ENCODE assay signal across 9 mouse cellular contexts in genomic region chr7:28740949-28741348, GRCm38 (mm10). TPM values are rescaled to one million over a fixed set of nuclear protein-coding genes. Genes with fewer than 3 reads are reported as not detected.
DNase-seq lines count a peak whose midpoint lies in the region; ATAC-seq and TF ChIP-seq lines count a peak whose summit lies in the region.
"Had no signal": no experiment of that assay in that cellular context is flagged by ENCODE, and none has a peak within 500 bp of the region (broad histone marks: within the 10 kb centered on the region; RNA-seq: fewer than 3 reads in every experiment).

No protein-coding gene starts in this region.

- WGBS in thymus, adult 2 months, result 31% methylated on average over 9 of the region's 9 CpGs
- 33% methylated on average over 9 of the region's 9 CpGs for WGBS in limb, embryonic 15.5 days

- H3K36me3 ChIP-seq in thymus, adult 2 months (ENCODE audit: control insufficient read depth, insufficient read depth, low read length), result no peaks in the 10 kb centered on the region
- peaks cover 59% of the 10 kb centered on the region for H3K36me3 ChIP-seq in limb, embryonic 15.5 days

- DNase-seq in adrenal gland, adult (ENCODE audit: inconsistent age in 2 of 2, low spot score in 1 of 2), result peak; percentile 44 to 77
- no peak for DNase-seq in adrenal gland, adult 18-20 months (ENCODE audit: low spot score in 2 of 2)
- no peak for DNase-seq in thymus, adult 2 months
- DNase-seq in thymus, postnatal 4 days, result no peak
- DNase-seq in urinary bladder, postnatal 36 days (ENCODE audit: low spot score in 2 of 2), result no peak
- DNase-seq in adrenal gland, postnatal 4 days (ENCODE audit: low spot score in 2 of 2), result no peak
- no peak for DNase-seq in thymus, postnatal 25 days

- peak overlapping the region; percentile 69 for H3K9ac ChIP-seq in limb, embryonic 15.5 days

- peak overlapping the region; percentile 77 for H3K4me2 ChIP-seq in limb, embryonic 15.5 days

- H3K9me3 ChIP-seq in limb, embryonic 15.5 days, result no peaks in the 10 kb centered on the region

- peak overlapping the region; percentile 48; the same call in 1 of the 2 replicates for H3K27ac ChIP-seq in thymus, adult 2 months (ENCODE audit: control insufficient read depth, insufficient read depth, low read length)
- H3K27ac ChIP-seq in limb, embryonic 15.5 days, result peak overlapping the region; percentile 78

- peak overlapping the region; percentile 64 for H3K4me3 ChIP-seq in thymus, adult 2 months (ENCODE audit: control insufficient read depth, insufficient read depth, low read length)
- H3K4me3 ChIP-seq in limb, embryonic 15.5 days, result peak overlapping the region; percentile 79

- no peak for ATAC-seq in limb, embryonic 15.5 days (ENCODE audit: insufficient number of reproducible peaks, low FRiP score, low TSS enrichment, low read depth)

- no peak for TF ChIP-seq POLR2A in thymus, adult 2 months (IDR thresholded peaks at IDR 0.05; ENCODE audit: control insufficient read depth, extremely low read depth, insufficient read depth, low read length, poor library complexity)

- no peaks in the 10 kb centered on the region for H3K27me3 ChIP-seq in thymus, adult 2 months (ENCODE audit: control insufficient read depth, insufficient read depth, low read length)
- H3K27me3 ChIP-seq in limb, embryonic 15.5 days, result no peaks in the 10 kb centered on the region

- peaks cover 5% of the 10 kb centered on the region for H3K4me1 ChIP-seq in thymus, adult 2 months (replicated peaks; ENCODE audit: control insufficient read depth, insufficient read depth, low read length)
- H3K4me1 ChIP-seq in limb, embryonic 15.5 days, result peaks cover 17% of the 10 kb centered on the region

- TF ChIP-seq CTCF in thymus, adult 2 months (IDR thresholded peaks at IDR 0.05; ENCODE audit: borderline replicate concordance, control insufficient read depth, extremely low read depth, insufficient read depth, low read length, poor library complexity), result no peak

RNA-seq across cellular contexts. Expression of gene Mrps12, which starts 0.7 kb away (rescaled TPM):
- total RNA-seq in adrenal gland, adult 18-20 months (2021), result 10 to 100 TPM; 72.4 to 79.4 TPM
- 74.4 and 84.5 TPM in 2 replicates for polyA plus RNA-seq in thymus, adult 2 months (2012; rRNA removed)
- polyA plus RNA-seq in limb, embryonic 15.5 days (2015; fragmentation: Nextera tagmentation; extraction: Ambion mirVana), result 112 and 125 TPM in 2 replicates
- 10 to 100 TPM; 59.7 to 63.5 TPM for total RNA-seq in adrenal gland, postnatal 4 days (2021)

RNA-seq across cellular contexts. Expression of gene Sars2, which starts 0.8 kb away (rescaled TPM):
- 10 to 100 TPM; 15.6 to 17.2 TPM for total RNA-seq in adrenal gland, adult 18-20 months (2021)
- 63.2 and 63.9 TPM in 2 replicates for polyA plus RNA-seq in thymus, adult 2 months (2012; rRNA removed)
- 20.1 and 24.1 TPM in 2 replicates for polyA plus RNA-seq in limb, embryonic 15.5 days (2015; fragmentation: Nextera tagmentation; extraction: Ambion mirVana)
- 10 to 100 TPM; 25.0 to 27.0 TPM for total RNA-seq in adrenal gland, postnatal 4 days (2021)

RNA-seq across cellular contexts. Expression of gene Ccer2, which starts 15.0 kb away (rescaled TPM):
- total RNA-seq in adrenal gland, adult 18-20 months (2021), result not detected
- 0.16 and 0.24 TPM in 2 replicates for polyA plus RNA-seq in thymus, adult 2 months (2012; rRNA removed)
- 0.82 and 1.9 TPM in 2 replicates for polyA plus RNA-seq in limb, embryonic 15.5 days (2015; fragmentation: Nextera tagmentation; extraction: Ambion mirVana)
- total RNA-seq in adrenal gland, postnatal 4 days (2021), result not detected
- polyA plus RNA-seq: large intestine, adult 2 months had no signal

RNA-seq across cellular contexts. Expression of gene Fbxo17, which starts 24.3 kb away (rescaled TPM):
- 1 to 10 TPM; 2.4 to 2.8 TPM for total RNA-seq in adrenal gland, adult 18-20 months (2021)
- 5.0 and 6.2 TPM in 2 replicates for polyA plus RNA-seq in thymus, adult 2 months (2012; rRNA removed)
- polyA plus RNA-seq in limb, embryonic 15.5 days (2015; fragmentation: Nextera tagmentation; extraction: Ambion mirVana), result 27.2 and 37.3 TPM in 2 replicates
- 10 to 100 TPM; 10.1 to 10.6 TPM for total RNA-seq in adrenal gland, postnatal 4 days (2021)

RNA-seq across cellular contexts. Expression of gene Sirt2, which starts 25.6 kb away (rescaled TPM):
- 10 to 100 TPM; 78.1 to 86.7 TPM for total RNA-seq in adrenal gland, adult 18-20 months (2021)
- polyA plus RNA-seq in thymus, adult 2 months (2012; rRNA removed), result 101 and 104 TPM in 2 replicates
- 79.8 and 96.9 TPM in 2 replicates for polyA plus RNA-seq in limb, embryonic 15.5 days (2015; fragmentation: Nextera tagmentation; extraction: Ambion mirVana)
- 10 to 100 TPM; 62.8 to 66.2 TPM for total RNA-seq in adrenal gland, postnatal 4 days (2021)

Comparison
In these comparisons a context has a peak if more than half of its experiments do, and no peak if none do; other contexts are left out.
1. DNase-seq: peak in adrenal gland, adult (2 of 2); none in adrenal gland, adult 18-20 months (0 of 2), thymus, adult 2 months (single experiment), thymus, postnatal 4 days (single experiment), urinary bladder, postnatal 36 days (0 of 2), adrenal gland, postnatal 4 days (0 of 2) and thymus, postnatal 25 days (single experiment).